Mouse (Mus musculus): ENCODE data around the gene Unc13c. TPM values are rescaled to one million over a fixed set of nuclear protein-coding genes. Genes with fewer than 3 reads are reported as not detected.

Gene Unc13c
- 2.6 TPM in 2 replicates for polyA plus RNA-seq (2016; fragmentation: Nextera tagmentation; extraction: Ambion mirVana)

- Histone ChIP-seq H3K4me1 (replicated peaks) (peaks cover 20% of the 10 kb centered on the region), H3K4me3 (peak within 1 kb of the TSS; percentile 54), H3K27me3 (replicated peaks) (no peaks in the 10 kb centered on the region), H3K27ac (ENCODE audit: poor library complexity, severe bottlenecking) (peak within 1 kb of the TSS; percentile 3; the same call in 1 of the 2 replicates), H3K4me2 (peak within 1 kb of the TSS; percentile 78), H3K9ac (peak within 1 kb of the TSS; percentile 64), H3K9me3 (replicated peaks) (no peaks in the 10 kb centered on the region), H3K36me3 (no peaks in the 10 kb centered on the region)
- under 1% methylated on average over 17 of the region's 17 CpGs for WGBS
- peak; percentile 66; the same call in 1 of the 2 replicates for ATAC-seq (ENCODE audit: insufficient number of reproducible peaks, low FRiP score)
Observed at GRCm38 (mm10) chr9:73968641-73969121, at the start of gene Unc13c. Gene Unc13c, minus strand, starts transcription at chr9:73968966.

GRCm38 (mm10) chr9:74007976-74008686 lies 39.4 kb upstream of the Unc13c start:
- no peaks in the 10 kb centered on the region for H3K9me3 ChIP-seq (replicated peaks)
- no peaks in the 10 kb centered on the region for H3K36me3 ChIP-seq
- H3K27me3 ChIP-seq (replicated peaks), result no peaks in the 10 kb centered on the region
- H3K4me2 ChIP-seq, result no peak overlapping the region
- no peak overlapping the region for H3K4me3 ChIP-seq
- WGBS, result 58% methylated on average over 7 of the region's 7 CpGs
- H3K27ac ChIP-seq (ENCODE audit: poor library complexity, severe bottlenecking), result no peak overlapping the region
- no peak overlapping the region for H3K9ac ChIP-seq
- H3K4me1 ChIP-seq (replicated peaks), result peaks cover 7% of the 10 kb centered on the region
- ATAC-seq (ENCODE audit: insufficient number of reproducible peaks, low FRiP score), result no peak

- no peak overlapping the region for H3K27ac ChIP-seq (ENCODE audit: poor library complexity, severe bottlenecking)
- no peak overlapping the region for H3K4me3 ChIP-seq
- H3K4me1 ChIP-seq (replicated peaks), result peaks cover 7% of the 10 kb centered on the region
- 36% methylated on average over 6 of the region's 6 CpGs for WGBS
- no peaks in the 10 kb centered on the region for H3K36me3 ChIP-seq
- no peak overlapping the region for H3K4me2 ChIP-seq
- H3K27me3 ChIP-seq (replicated peaks), result no peaks in the 10 kb centered on the region
- no peak overlapping the region for H3K9ac ChIP-seq
- no peak for ATAC-seq (ENCODE audit: insufficient number of reproducible peaks, low FRiP score)
- H3K9me3 ChIP-seq (replicated peaks), result no peaks in the 10 kb centered on the region
Observed at GRCm38 (mm10) chr9:74002388-74002990, 33.7 kb upstream of the Unc13c start.

- no peaks in the 10 kb centered on the region for H3K36me3 ChIP-seq
Observed at GRCm38 (mm10) chr9:73988096-73988495, 19.3 kb upstream of the Unc13c start.

GRCm38 (mm10) chr9:73987236-73987635 lies 18.5 kb upstream of the Unc13c start:
- WGBS, result 75% methylated on average over 2 of the region's 2 CpGs
- no peak overlapping the region for H3K4me2 ChIP-seq
- ATAC-seq (ENCODE audit: insufficient number of reproducible peaks, low FRiP score), result no peak

More at GRCm38 (mm10) chr9:73988096-73988495, 19.3 kb upstream of the Unc13c start:
- H3K27me3 ChIP-seq (replicated peaks), result no peaks in the 10 kb centered on the region
- peaks cover 6% of the 10 kb centered on the region; the same call in 1 of the 2 replicates for H3K9me3 ChIP-seq (replicated peaks)
- no peak overlapping the region for H3K4me3 ChIP-seq
- no peak overlapping the region for H3K27ac ChIP-seq (ENCODE audit: poor library complexity, severe bottlenecking)
- no peak for ATAC-seq (ENCODE audit: insufficient number of reproducible peaks, low FRiP score)
- H3K4me1 ChIP-seq (replicated peaks), result no peaks in the 10 kb centered on the region
- H3K4me2 ChIP-seq, result no peak overlapping the region
- H3K9ac ChIP-seq, result no peak overlapping the region

GRCm38 (mm10) chr9:73982597-73983344 lies 14.0 kb upstream of the Unc13c start:
- Histone ChIP-seq H3K9ac (no peak overlapping the region), H3K4me3 (no peak overlapping the region), H3K4me1 (replicated peaks) (peaks cover 9% of the 10 kb centered on the region), H3K36me3 (no peaks in the 10 kb centered on the region), H3K9me3 (replicated peaks) (no peaks in the 10 kb centered on the region), H3K4me2 (no peak overlapping the region), H3K27me3 (replicated peaks) (no peaks in the 10 kb centered on the region), H3K27ac (ENCODE audit: poor library complexity, severe bottlenecking) (no peak overlapping the region)
- WGBS, result 13% methylated on average over 6 of the region's 6 CpGs
- ATAC-seq (ENCODE audit: insufficient number of reproducible peaks, low FRiP score), result no peak

More at GRCm38 (mm10) chr9:73987236-73987635, 18.5 kb upstream of the Unc13c start:
- no peak overlapping the region for H3K9ac ChIP-seq
- H3K27me3 ChIP-seq (replicated peaks), result no peaks in the 10 kb centered on the region
- H3K27ac ChIP-seq (ENCODE audit: poor library complexity, severe bottlenecking), result no peak overlapping the region
- H3K4me1 ChIP-seq (replicated peaks), result no peaks in the 10 kb centered on the region
- H3K36me3 ChIP-seq, result no peaks in the 10 kb centered on the region
- no peak overlapping the region for H3K4me3 ChIP-seq
- peaks cover 6% of the 10 kb centered on the region; the same call in 1 of the 2 replicates for H3K9me3 ChIP-seq (replicated peaks)

GRCm38 (mm10) chr9:73972327-73972988 lies 3.7 kb upstream of the Unc13c start:
- Histone ChIP-seq H3K4me1 (replicated peaks) (0 out of 2 replicates have a peak, but pooled peaks cover 4% of the 10 kb centered on the region), H3K27ac (ENCODE audit: poor library complexity, severe bottlenecking) (no peak overlapping the region), H3K36me3 (no peaks in the 10 kb centered on the region), H3K9me3 (replicated peaks) (no peaks in the 10 kb centered on the region), H3K9ac (no peak overlapping the region), H3K4me3 (no peak overlapping the region), H3K27me3 (replicated peaks) (no peaks in the 10 kb centered on the region), H3K4me2 (no peak overlapping the region)
- ATAC-seq (ENCODE audit: insufficient number of reproducible peaks, low FRiP score), result no peak
- WGBS, result 64% methylated on average over 8 of the region's 8 CpGs

GRCm38 (mm10) chr9:73970717-73971116 lies 2.0 kb upstream of the Unc13c start:
- Histone ChIP-seq H3K9me3 (replicated peaks) (no peaks in the 10 kb centered on the region), H3K27me3 (replicated peaks) (no peaks in the 10 kb centered on the region), H3K4me2 (no peak overlapping the region), H3K9ac (no peak overlapping the region), H3K4me1 (replicated peaks) (peaks cover 12% of the 10 kb centered on the region), H3K4me3 (no peak overlapping the region), H3K27ac (ENCODE audit: poor library complexity, severe bottlenecking) (no peak overlapping the region), H3K36me3 (no peaks in the 10 kb centered on the region)
- 71% methylated on average over 9 of the region's 9 CpGs for WGBS
- no peak for ATAC-seq (ENCODE audit: insufficient number of reproducible peaks, low FRiP score)

- peak overlapping the region; percentile 47 for H3K4me2 ChIP-seq
- 0 out of 2 replicates have a peak overlapping the region, but pooled peaks have one; percentile 11 for H3K27ac ChIP-seq (ENCODE audit: poor library complexity, severe bottlenecking)
- 32% methylated on average over 9 of the region's 9 CpGs for WGBS
Observed at GRCm38 (mm10) chr9:73965322-73965915, 3.3 kb downstream of the Unc13c start.

GRCm38 (mm10) chr9:73962471-73962870 lies 6.3 kb downstream of the Unc13c start:
- no peak for ATAC-seq (ENCODE audit: insufficient number of reproducible peaks, low FRiP score)
- Histone ChIP-seq H3K36me3 (no peaks in the 10 kb centered on the region), H3K4me1 (replicated peaks) (peaks cover 18% of the 10 kb centered on the region), H3K4me2 (no peak overlapping the region), H3K4me3 (no peak overlapping the region), H3K27ac (ENCODE audit: poor library complexity, severe bottlenecking) (no peak overlapping the region), H3K9me3 (replicated peaks) (no peaks in the 10 kb centered on the region), H3K9ac (no peak overlapping the region), H3K27me3 (replicated peaks) (no peaks in the 10 kb centered on the region)
- 77% methylated on average over 6 of the region's 6 CpGs for WGBS

More at GRCm38 (mm10) chr9:73965322-73965915, 3.3 kb downstream of the Unc13c start:
- Histone ChIP-seq H3K4me1 (replicated peaks) (peaks cover 22% of the 10 kb centered on the region), H3K4me3 (no peak overlapping the region), H3K27me3 (replicated peaks) (no peaks in the 10 kb centered on the region), H3K36me3 (no peaks in the 10 kb centered on the region), H3K9me3 (replicated peaks) (no peaks in the 10 kb centered on the region), H3K9ac (no peak overlapping the region)
- ATAC-seq (ENCODE audit: insufficient number of reproducible peaks, low FRiP score), result no peak
